Mouse (Mus musculus): ENCODE results near the gene Copg2. TPM values are rescaled to one million over a fixed set of nuclear protein-coding genes. Genes with fewer than 3 reads are reported as not detected.

The Copg2 gene
- total RNA-seq, 2 experiments from 2014 or later: 31.0 to 32.3 TPM

Small RNAs within 50 kb of the gene (microRNA-seq; reads per million reads assigned to microRNA genes)
- 29,884 to 41,852 reads per million in 2 experiments for gene Mir335

Other genes starting within 250 kb of the Copg2 start
- gene Cep41, start 203.0 kb downstream of the Copg2 start, total RNA-seq (2021): 1 to 10 TPM; 3.4 to 3.7 TPM
- gene Mest, start 173.2 kb downstream of the Copg2 start, total RNA-seq (2021): 100 to 1,000 TPM; 211 to 268 TPM
- gene Tsga13, start 18.8 kb upstream of the Copg2 start, total RNA-seq (2021): under 1 TPM; 0.21 to 0.77 TPM
- 1 to 10 TPM; 2.8 to 4.2 TPM for gene Klf14, start 62.3 kb upstream of the Copg2 start, total RNA-seq (2021)